Mouse (Mus musculus) cortical plate, adult 2 months (tissue): Measurements from ENCODE around the gene Mapkbp1.

Experiments used
- CTCF ChIP-seq: fragments of 200-500 bp; IDR thresholded peaks from 2 replicates; pipeline ENCODE4 v1.5.1; 2011; ENCODE audit warnings: mild to moderate bottlenecking, control low read depth, low read length; ENCODE audit not compliant: insufficient read depth; ENCODE audit errors: extremely low read depth
- POLR2A ChIP-seq: fragments of 200-500 bp; IDR thresholded peaks from 2 replicates; pipeline ENCODE4 v1.6.1; 2011; ENCODE audit warnings: mild to moderate bottlenecking, low read length, control low read depth; ENCODE audit not compliant: insufficient read depth; ENCODE audit errors: extremely low read depth

DNA sequence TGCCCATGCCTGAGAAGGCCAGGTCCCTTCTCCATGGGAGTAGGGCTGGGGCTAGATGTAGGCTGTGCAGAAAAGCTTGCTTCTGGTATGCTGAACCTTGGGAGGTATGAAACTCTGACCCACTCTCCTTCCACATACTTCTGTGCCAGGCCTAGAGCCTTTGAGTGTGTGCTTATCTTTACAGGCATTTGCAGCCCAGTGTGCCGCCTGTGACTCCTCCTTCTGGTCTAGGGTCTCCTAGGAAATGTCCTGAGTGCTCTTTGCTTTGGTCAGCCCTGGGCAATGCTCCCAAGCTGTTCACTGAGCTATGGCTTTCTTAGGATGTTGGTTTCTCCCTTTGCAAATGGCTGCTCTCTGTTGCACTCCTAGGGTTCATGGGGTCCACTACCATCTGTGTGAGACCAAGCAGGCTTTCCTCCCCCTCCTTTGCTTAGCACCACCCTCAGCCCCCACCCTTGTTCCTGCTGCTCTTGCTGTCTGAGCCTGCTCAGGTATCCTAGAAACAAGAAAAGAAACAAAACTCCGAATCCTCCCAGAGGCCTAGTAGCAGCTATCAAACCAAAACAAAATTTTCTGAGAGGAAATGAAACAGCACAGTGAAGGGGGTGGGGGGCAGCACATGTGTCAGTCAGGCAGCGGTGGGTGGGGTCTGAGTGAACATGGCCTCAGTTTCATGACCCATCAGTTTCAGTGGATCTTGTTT lies 28.5 kb downstream of the Mapkbp1 start:
- no peak for TF ChIP-seq CTCF
- no peak for TF ChIP-seq POLR2A
